Mouse (Mus musculus) CH12.LX (cell line): ENCODE results near the gene Tex14. TPM values are rescaled to one million over a fixed set of nuclear protein-coding genes. Genes with fewer than 3 reads are reported as not detected.

Experiments
- DNase-seq: peaks from one replicate; pipeline ENCODE4 v3.0.0-alpha.2; 2013; ENCODE audit errors: extremely low read depth
- H3K27ac ChIP-seq: 2 replicates; pipeline ENCODE4 v1.5.1; 2012; ENCODE audit warnings: low read depth, mild to moderate bottlenecking, control low read depth, moderate library complexity; ENCODE audit not compliant: insufficient read depth
- H3K27me3 ChIP-seq: replicated peaks from 2 replicates; pipeline ENCODE3; 2012; ENCODE audit warnings: inconsistent platforms
- H3K36me3 ChIP-seq, 2 experiments: replicated peaks in 1 of 2; 2 replicates each; pipeline versions ENCODE3 to v1.6.1; 2012; ENCODE audit warnings: inconsistent platforms in 1 of 2, low read length in 1 of 2, mild to moderate bottlenecking in 1 of 2, mixed read lengths in 1 of 2, moderate library complexity in 1 of 2; ENCODE audit not compliant: control insufficient read depth in 1 of 2, insufficient read depth in 1 of 2
- H3K4me1 ChIP-seq, 2 experiments: 2 replicates each; pipeline ENCODE4 v1.6.1; 2012; ENCODE audit warnings: inconsistent platforms in 1 of 2, moderate library complexity in 1 of 2; ENCODE audit not compliant: insufficient read depth in 2 of 2, control insufficient read depth in 1 of 2
- H3K4me2 ChIP-seq: 2 replicates; pipeline ENCODE4 v1.6.1; 2012; ENCODE audit warnings: low read depth, mild to moderate bottlenecking, control low read depth; ENCODE audit not compliant: poor library complexity, insufficient read depth, severe bottlenecking
- H3K4me3 ChIP-seq, 3 experiments: fragments of 150-350 bp in 1 of 3; sonication (generic) in 1 of 3; replicated peaks in 1 of 3; 2 replicates each; pipeline versions ENCODE3 to v1.5.1; 2011 to 2012; ENCODE audit warnings: low read depth in 2 of 3, low read length in 2 of 3, mild to moderate bottlenecking in 2 of 3, moderate library complexity in 2 of 3, control low read depth in 1 of 3, improper control_type of control experiment in 1 of 3, inconsistent platforms in 1 of 3, mixed read lengths in 1 of 3; ENCODE audit not compliant: poor library complexity in 1 of 3
- H3K79me2 ChIP-seq: replicated peaks from 2 replicates; pipeline ENCODE4 v1.6.1; 2012; ENCODE audit warnings: mild to moderate bottlenecking, moderate library complexity; ENCODE audit not compliant: control insufficient read depth, poor library complexity, insufficient read depth, severe bottlenecking; ENCODE audit errors: extremely low read depth
- H3K9ac ChIP-seq: 2 replicates; pipeline ENCODE4 v1.6.1; 2012; ENCODE audit warnings: low read depth, mild to moderate bottlenecking, control low read depth, moderate library complexity; ENCODE audit not compliant: insufficient read depth
- H3K9me3 ChIP-seq: replicated peaks from 2 replicates; pipeline ENCODE3; 2012; ENCODE audit warnings: low read length, inconsistent platforms, mixed read lengths
- BHLHE40 ChIP-seq: IDR thresholded peaks from 2 replicates; pipeline ENCODE4 v1.6.1; 2011; ENCODE audit warnings: mild to moderate bottlenecking, low read depth, low read length, improper control_type of control experiment
- CHD1 ChIP-seq: IDR thresholded peaks from 2 replicates; pipeline ENCODE4 v1.6.1; 2012; ENCODE audit warnings: low read depth, low read length, improper control_type of control experiment, inconsistent platforms
- CHD2 ChIP-seq: IDR thresholded peaks from 2 replicates; pipeline ENCODE4 v1.6.1; 2011; ENCODE audit warnings: low read length, improper control_type of control experiment
- E2F4 ChIP-seq: IDR thresholded peaks from 2 replicates; pipeline ENCODE4 v1.6.1; 2011; ENCODE audit warnings: low read depth, low read length, improper control_type of control experiment; ENCODE audit not compliant: insufficient replicate concordance
- ELF1 ChIP-seq: IDR thresholded peaks from 2 replicates; pipeline ENCODE4 v1.6.1; 2014; ENCODE audit warnings: low read depth, mild to moderate bottlenecking, inconsistent platforms, low read length, improper control_type of control experiment
- EP300 ChIP-seq: IDR thresholded peaks from 2 replicates; pipeline ENCODE4 v1.6.1; 2011; ENCODE audit warnings: low read length, improper control_type of control experiment
- GABPA ChIP-seq: IDR thresholded peaks from 2 replicates; pipeline ENCODE4 v1.6.1; 2012; ENCODE audit warnings: low read depth, low read length, improper control_type of control experiment, inconsistent platforms; ENCODE audit not compliant: insufficient replicate concordance
- KAT2A ChIP-seq: IDR thresholded peaks from 2 replicates; pipeline ENCODE4 v1.6.1; 2012; ENCODE audit warnings: low read length, improper control_type of control experiment, inconsistent platforms; ENCODE audit not compliant: insufficient replicate concordance
- MAX ChIP-seq: IDR thresholded peaks from 2 replicates; pipeline ENCODE4 v1.6.1; 2011; ENCODE audit warnings: low read length, improper control_type of control experiment
- MAZ ChIP-seq: IDR thresholded peaks from 2 replicates; pipeline ENCODE4 v1.6.1; 2012; ENCODE audit warnings: low read depth, mild to moderate bottlenecking, inconsistent platforms, low read length, improper control_type of control experiment, moderate library complexity
- MEF2A ChIP-seq: IDR thresholded peaks from 2 replicates; pipeline ENCODE4 v1.6.1; 2014; ENCODE audit warnings: low read depth, mild to moderate bottlenecking, inconsistent platforms, low read length, improper control_type of control experiment, borderline replicate concordance
- MXI1 ChIP-seq: IDR thresholded peaks from 2 replicates; pipeline ENCODE4 v1.6.1; 2011; ENCODE audit warnings: mild to moderate bottlenecking, low read depth, low read length, improper control_type of control experiment
- PAX5 ChIP-seq: IDR thresholded peaks from 2 replicates; pipeline ENCODE4 v1.6.1; 2012; ENCODE audit warnings: low read length, inconsistent platforms, mixed read lengths
- SIN3A ChIP-seq: IDR thresholded peaks from 2 replicates; pipeline ENCODE4 v1.6.1; 2012; ENCODE audit warnings: low read length, improper control_type of control experiment, inconsistent platforms
- TBP ChIP-seq: conservative IDR thresholded peaks from 2 replicates; pipeline ENCODE4 v1.6.1; 2011; ENCODE audit warnings: low read depth, low read length, improper control_type of control experiment
- USF1 ChIP-seq: IDR thresholded peaks from 2 replicates; pipeline ENCODE4 v1.6.1; 2014; ENCODE audit warnings: low read depth, mild to moderate bottlenecking, inconsistent platforms, low read length, improper control_type of control experiment
- dilution Hi-C: fragments of 300-500 bp; cut with MboI; formaldehyde crosslinking; loops from 2 replicates; pipeline ENCODE4 v1.14.3; 2020; ENCODE audit warnings: low sequenced_read_pairs; ENCODE audit not compliant: extremely low pct_unique_long_range_greater_than_20kb, extremely low pct_ligation_motif_present
- in situ Hi-C: fragments of 300-500 bp; cut with MboI; formaldehyde crosslinking; loops from 3 replicates; pipeline ENCODE4 v1.14.3; 2019; ENCODE audit warnings: low sequenced_read_pairs, low pct_ligation_motif_present, low pct_unique_long_range_greater_than_20kb, mixed read lengths
- polyA plus RNA-seq: library from polyadenylated mRNA; unstranded; fragments of >175 nt; gene quantifications from 2 replicates; pipeline ENCODE4 v1.2.1, GENCODE M21; 2012; ENCODE audit warnings: low read depth; ENCODE audit not compliant: insufficient read length
- total RNA-seq, 2 experiments: library from RNA; depleted of rRNA; stranded (reverse); fragments of 300-350 nt in 1 of 2; fragments of >200 nt in 1 of 2; gene quantifications; 2 replicates each; pipeline ENCODE4 v1.2.3; 2012 to 2014

The Tex14 gene
- total and polyA plus RNA-seq, 3 experiments = 1.3 to 2.1 (median 1.4) TPM

- peaks cover 25 to 60% of the 10 kb centered on the region in 2 experiments for H3K4me1 ChIP-seq
- peaks cover 12% of the 10 kb centered on the region for H3K79me2 ChIP-seq
- H3K27ac ChIP-seq = peak overlapping the region; percentile 40; the same call in 1 of the 2 replicates
- no peaks in the 10 kb centered on the region for H3K9me3 ChIP-seq
- TF ChIP-seq CHD2 (peak; percentile 30; the same call in 1 of the 2 replicates), EP300 (no peak)
- dilution Hi-C loops (no loop called here), in situ Hi-C loops (no loop called here)
- H3K36me3 ChIP-seq = peaks cover 37 to 44% of the 10 kb centered on the region in 2 experiments
- peak overlapping the region; percentile 93 for H3K4me2 ChIP-seq
- H3K9ac ChIP-seq = peak overlapping the region; percentile 54
- H3K27me3 ChIP-seq = no peaks in the 10 kb centered on the region
- peak overlapping the region; percentile 53 to 62 (median 58) for H3K4me3 ChIP-seq
- no peak for DNase-seq
Measured at GRCm38 (mm10) chr11:87595976-87596375, 191.1 kb downstream of the Tex14 start.

DNA sequence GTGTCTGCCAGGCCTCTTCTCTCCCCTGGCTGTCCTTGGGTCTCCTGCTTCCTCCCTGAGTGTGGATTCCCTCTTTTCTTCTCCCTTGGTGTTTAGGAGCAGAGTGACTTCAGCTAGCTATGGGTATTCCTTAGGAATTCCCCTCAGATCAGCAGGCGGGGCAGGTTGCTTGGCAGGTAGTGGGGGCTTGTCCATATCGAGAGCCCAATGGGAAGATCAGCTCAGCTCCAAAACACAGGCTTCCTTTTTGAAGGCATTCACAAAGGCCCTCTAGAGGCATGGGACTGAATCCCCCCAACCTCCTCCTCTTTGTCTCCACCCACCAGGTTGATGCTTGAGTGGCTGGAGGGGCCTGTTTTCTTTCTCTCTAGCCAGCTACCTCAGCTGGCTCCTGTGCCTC is 191.6 kb downstream of the Tex14 start:
- DNase-seq = no peak
- Histone ChIP-seq H3K27me3 (no peaks in the 10 kb centered on the region), H3K4me2 (peak overlapping the region; percentile 93), H3K4me3 (no peak overlapping the region), H3K27ac (no peak overlapping the region), H3K4me1 (peaks cover 25 to 60% of the 10 kb centered on the region in 2 experiments), H3K79me2 (peaks cover 12% of the 10 kb centered on the region), H3K36me3 (peaks cover 41 to 49% of the 10 kb centered on the region in 2 experiments), H3K9me3 (no peaks in the 10 kb centered on the region), H3K9ac (peak overlapping the region; percentile 54; the same call in 1 of the 2 replicates)
- dilution Hi-C loops = no loop called here
- in situ Hi-C loops = no loop called here
- no peak for TF ChIP-seq MXI1
- TF ChIP-seq ELF1 = no peak
- TF ChIP-seq MEF2A = no peak
- no peak for TF ChIP-seq E2F4
- no peak for TF ChIP-seq USF1
- no peak for TF ChIP-seq TBP
- TF ChIP-seq GABPA = no peak
- no peak for TF ChIP-seq MAX
- TF ChIP-seq MAZ = no peak
- TF ChIP-seq BHLHE40 = no peak
- TF ChIP-seq SIN3A = no peak
- no peak for TF ChIP-seq KAT2A
- TF ChIP-seq PAX5 = no peak
- no peak for TF ChIP-seq CHD1
